Mouse (Mus musculus) cerebellum, adult 2 months (tissue): ENCODE data around the gene Tfrc. TPM values are rescaled to one million over a fixed set of nuclear protein-coding genes. Genes with fewer than 3 reads are reported as not detected.
"Not testable (repeated sequence)": the region's sequence is repeated elsewhere in the genome, so short reads cannot be mapped to it uniquely, and the experiment has no call there.

Source experiments
- DNase-seq, 2 experiments: peaks; one replicate each; pipeline ENCODE4 v3.0.0; 2021
- H3K27ac ChIP-seq: fragments of 200-500 bp; 2 replicates; pipeline ENCODE4 v1.5.1; 2012; ENCODE audit warnings: low read length, control low read depth, inconsistent platforms; ENCODE audit not compliant: insufficient read depth
- H3K27me3 ChIP-seq: fragments of 200-500 bp; 2 replicates; pipeline ENCODE4 v1.6.1; 2012; ENCODE audit warnings: inconsistent platforms, mild to moderate bottlenecking, low read length, moderate library complexity; ENCODE audit not compliant: control insufficient read depth, insufficient read depth
- H3K4me1 ChIP-seq: fragments of 200-500 bp; 2 replicates; pipeline ENCODE4 v1.6.1; 2011; ENCODE audit warnings: low read length; ENCODE audit not compliant: control insufficient read depth, insufficient read depth
- H3K4me3 ChIP-seq: fragments of 200-500 bp; replicated peaks from 2 replicates; pipeline ENCODE3; 2011; ENCODE audit warnings: mild to moderate bottlenecking, low read depth, low read length, control low read depth; ENCODE audit not compliant: insufficient read depth
- CTCF ChIP-seq: fragments of 200-500 bp; IDR thresholded peaks from 2 replicates; pipeline ENCODE4 v1.5.1; 2011; ENCODE audit warnings: low read depth, mild to moderate bottlenecking, control low read depth, low read length, moderate library complexity, borderline replicate concordance; ENCODE audit not compliant: insufficient read depth
- POLR2A ChIP-seq: fragments of 200-500 bp; IDR thresholded peaks from 2 replicates; pipeline ENCODE4 v1.6.1; 2011; ENCODE audit warnings: low read length, control low read depth, borderline replicate concordance; ENCODE audit not compliant: insufficient read depth
- WGBS: fragments of 180-500 bp; shearing (Covaris S2); methylation state at CpG from one replicate; pipeline ENCODE4 v1.1.7; 2018; 5-methylcytosine and 5-hydroxymethylcytosine counted together
- polyA plus RNA-seq: library from polyadenylated mRNA; depleted of rRNA; stranded (reverse); fragments of >200 nt; gene quantifications from 2 replicates; pipeline ENCODE4 v1.2.3, GENCODE M21; 2012

The Tfrc gene
- polyA plus RNA-seq, 1 experiment = 82.5 TPM

DNA sequence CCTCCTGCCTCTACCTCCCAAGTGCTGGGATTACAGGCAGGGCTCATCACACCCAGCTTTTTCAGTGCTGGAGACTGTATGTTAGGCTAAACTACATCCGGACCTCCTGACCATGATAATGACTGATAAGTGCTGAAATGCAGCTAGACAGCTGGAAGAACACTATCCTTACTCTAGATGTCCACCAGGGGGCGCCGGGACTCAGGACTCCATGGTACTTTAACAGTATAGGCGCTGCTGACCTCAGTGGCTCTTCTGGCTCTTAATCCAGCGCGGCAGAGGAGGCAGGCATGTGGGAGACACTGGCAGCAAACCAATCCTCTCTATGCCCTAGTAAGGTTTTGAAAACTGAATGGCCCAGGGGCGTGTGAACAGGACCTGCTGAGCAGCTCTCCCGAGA is 29.8 kb downstream of the Tfrc start:
- peak; percentile 85 for TF ChIP-seq CTCF
- TF ChIP-seq POLR2A = no peak
- Histone ChIP-seq H3K4me1 (no peaks in the 10 kb centered on the region), H3K27ac (no peak overlapping the region)

GRCm38 (mm10) chr16:32640096-32640495 is 31.4 kb downstream of the Tfrc start:
- TF ChIP-seq POLR2A (no peak), CTCF (no peak)
- Histone ChIP-seq H3K27me3 (no peaks in the 10 kb centered on the region), H3K27ac (no peak overlapping the region), H3K4me1 (no peaks in the 10 kb centered on the region), H3K4me3 (no peak overlapping the region)
- 48% methylated on average over 5 of the region's 5 CpGs for WGBS
- DNase-seq = no peak

More for the DNA sequence above, 29.8 kb downstream of the Tfrc start:
- WGBS = 10% methylated on average over 8 of the region's 8 CpGs
- H3K4me3 ChIP-seq = no peak overlapping the region
- DNase-seq = peak; percentile 72 to 83
- no peaks in the 10 kb centered on the region for H3K27me3 ChIP-seq

DNA sequence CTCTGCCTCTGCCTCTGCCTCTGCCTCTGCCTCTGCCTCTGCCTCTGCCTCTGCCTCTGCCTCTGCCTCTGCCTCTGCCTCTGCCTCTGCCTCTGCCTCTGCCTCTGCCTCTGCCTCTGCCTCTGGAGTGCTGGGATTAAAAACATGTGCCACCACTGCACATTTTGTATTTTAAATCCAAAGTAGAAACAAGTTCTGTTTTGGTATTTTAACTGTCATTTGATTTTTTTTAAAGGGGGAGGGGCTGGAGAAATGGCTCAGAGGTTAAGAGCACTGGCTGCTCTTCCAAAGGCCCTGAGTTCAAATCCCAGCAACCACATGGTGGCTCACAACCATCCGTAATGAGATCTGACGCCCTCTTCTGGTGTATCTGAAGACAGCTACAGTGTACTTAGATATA is 32.0 kb downstream of the Tfrc start:
- H3K4me1 ChIP-seq, DNase-seq, H3K27ac ChIP-seq, H3K27me3 ChIP-seq, H3K4me3 ChIP-seq: not testable (repeated sequence)
- 66% methylated on average over 2 of the region's 2 CpGs for WGBS

GRCm38 (mm10) chr16:32641440-32642219 is 32.9 kb downstream of the Tfrc start:
- DNase-seq = no peak
- Histone ChIP-seq H3K27me3 (no peaks in the 10 kb centered on the region), H3K27ac (no peak overlapping the region), H3K4me1 (peaks cover 4% of the 10 kb centered on the region), H3K4me3 (no peak overlapping the region)
- TF ChIP-seq POLR2A (no peak), CTCF (no peak)
- WGBS = 63% methylated on average over 19 of the region's 20 CpGs

DNA sequence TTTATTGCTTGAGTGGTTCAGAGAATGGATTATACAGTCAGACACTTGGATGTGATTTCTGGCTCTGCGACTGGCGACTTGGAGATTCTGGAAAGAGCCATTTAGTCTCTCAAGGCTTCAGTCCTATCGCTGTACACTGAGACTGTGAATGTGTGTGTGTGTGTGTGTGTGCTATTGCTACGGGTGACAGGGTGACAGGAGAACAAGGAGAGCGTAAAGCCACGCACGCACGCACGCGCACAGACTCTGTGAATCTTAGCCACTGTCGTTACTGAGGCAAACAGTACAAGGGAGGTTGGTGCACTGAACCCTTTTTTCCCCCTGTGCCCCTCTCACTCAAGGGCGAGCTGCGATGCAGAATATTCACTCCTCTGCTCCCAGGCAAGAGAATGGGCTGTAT is 33.6 kb downstream of the Tfrc start:
- DNase-seq = no peak
- 50% methylated on average over 13 of the region's 13 CpGs for WGBS
- H3K4me1 ChIP-seq = peaks cover 4% of the 10 kb centered on the region
- no peak overlapping the region for H3K27ac ChIP-seq
- H3K4me3 ChIP-seq = no peak overlapping the region
- TF ChIP-seq CTCF (no peak), POLR2A (no peak)
- H3K27me3 ChIP-seq = no peaks in the 10 kb centered on the region

- TF ChIP-seq POLR2A (peak; percentile 51), CTCF (no peak)
- DNase-seq = peak; percentile 90
- peak within 1 kb of the TSS; percentile 63 for H3K27ac ChIP-seq
- WGBS = under 1% methylated on average over 27 of the region's 40 CpGs
- H3K4me3 ChIP-seq = peak within 1 kb of the TSS; percentile 68
- peaks cover 4% of the 10 kb centered on the region for H3K4me1 ChIP-seq
- no peaks in the 10 kb centered on the region for H3K27me3 ChIP-seq
These were observed 34.9 kb downstream of the Tfrc start, which contains the start of gene Tnk2 for GRCm38 (mm10) chr16:32643661-32644061. Tnk2 (plus strand) TSS chr16:32643874.

DNA sequence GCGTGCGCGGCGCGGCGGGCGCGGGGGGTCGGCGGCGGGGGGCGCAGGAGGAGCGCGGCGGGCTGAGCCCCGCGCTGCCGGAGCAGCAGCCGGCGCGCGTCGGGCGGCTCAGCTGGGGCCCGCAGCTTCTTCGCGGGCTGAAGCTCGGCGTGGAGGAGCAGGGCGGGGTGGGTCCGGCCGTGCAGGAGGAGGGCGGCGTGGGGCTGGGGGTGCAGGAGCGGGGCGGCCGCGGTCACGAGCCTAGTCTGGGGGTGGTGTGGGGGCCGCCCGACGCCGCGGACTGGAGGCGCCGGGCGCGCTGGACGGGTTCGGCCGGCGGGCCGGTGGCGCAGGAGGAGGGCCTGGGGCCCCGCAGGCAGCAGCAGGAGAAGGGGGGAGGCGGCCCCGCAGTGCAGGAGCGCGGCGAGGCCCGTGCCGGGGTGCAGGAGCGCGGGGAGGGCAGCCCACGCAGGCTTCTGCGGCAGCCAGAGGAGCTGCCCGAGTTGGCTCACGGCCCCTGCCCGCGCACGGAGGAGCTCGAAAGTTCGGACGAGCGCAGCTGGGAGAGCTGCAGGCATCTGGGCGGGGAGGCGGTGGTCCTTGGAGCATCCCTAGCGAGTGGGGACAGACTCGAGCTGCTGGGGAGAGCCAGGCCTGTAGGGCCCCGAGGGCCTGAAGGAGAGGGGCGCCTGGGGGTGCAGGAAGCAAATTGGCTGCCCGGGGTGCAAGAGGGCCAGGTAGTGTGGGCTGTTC is 35.5 kb downstream of the Tfrc start:
- H3K27me3 ChIP-seq = no peaks in the 10 kb centered on the region
- H3K4me1 ChIP-seq = peaks cover 4% of the 10 kb centered on the region
- peak overlapping the region; percentile 63 for H3K27ac ChIP-seq
- TF ChIP-seq POLR2A (no peak), CTCF (no peak)
- WGBS = under 1% methylated on average over 75 of the region's 82 CpGs
- peak overlapping the region; percentile 68 for H3K4me3 ChIP-seq
- DNase-seq = peak; percentile 59 to 64

DNA sequence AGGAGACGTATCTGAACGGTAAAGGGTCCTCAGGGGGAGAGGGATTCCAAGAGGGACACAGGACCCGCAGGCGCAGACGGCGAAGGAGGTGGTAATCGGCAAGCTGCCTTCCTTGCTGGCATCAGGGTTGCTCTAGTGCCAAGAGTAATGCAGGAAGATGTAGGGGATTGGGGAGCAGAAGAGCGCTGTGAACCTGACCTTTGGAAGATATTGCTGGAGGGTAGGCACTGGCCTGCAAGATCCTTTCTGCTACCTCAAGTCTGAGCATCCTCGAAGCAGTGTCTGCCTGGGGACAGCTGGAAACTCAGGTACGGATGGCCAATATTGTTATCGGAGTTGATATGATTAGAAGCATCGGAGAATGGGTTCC is 36.1 kb downstream of the Tfrc start:
- H3K27me3 ChIP-seq = no peaks in the 10 kb centered on the region
- peak; percentile 44 to 58 for DNase-seq
- peak overlapping the region; percentile 9 for H3K27ac ChIP-seq
- peak overlapping the region; percentile 68 for H3K4me3 ChIP-seq
- peaks cover 4% of the 10 kb centered on the region for H3K4me1 ChIP-seq
- TF ChIP-seq POLR2A (no peak), CTCF (no peak)
- 2% methylated on average over 12 of the region's 12 CpGs for WGBS
